Mouse (Mus musculus): ENCODE measurements around the gene Egr4. TPM values are rescaled to one million over a fixed set of nuclear protein-coding genes. Genes with fewer than 3 reads are reported as not detected.

Gene Egr4
- not detected in 2 replicates for polyA plus RNA-seq (2015; fragmentation: Nextera tagmentation; extraction: Ambion mirVana)

- Histone ChIP-seq H3K4me2 (replicated peaks) (peak within 1 kb of the TSS; percentile 65), H3K4me3 (replicated peaks) (peak within 1 kb of the TSS; percentile 43), H3K27ac (replicated peaks) (no peak within 1 kb of the TSS), H3K36me3 (no peaks in the 10 kb centered on the region), H3K27me3 (peaks cover 85% of the 10 kb centered on the region), H3K9ac (no peak within 1 kb of the TSS), H3K9me3 (replicated peaks) (no peaks in the 10 kb centered on the region), H3K4me1 (peaks cover 29% of the 10 kb centered on the region)
- WGBS: under 1% methylated on average over 36 of the region's 38 CpGs
- no peak for ATAC-seq (ENCODE audit: insufficient number of reproducible peaks, low FRiP score, low TSS enrichment, low read depth)
Measured at GRCm38 (mm10) chr6:85513531-85513910, at the start of gene Egr4. Egr4 (minus strand) TSS chr6:85513589.

GRCm38 (mm10) chr6:85562374-85562773 lies 49.0 kb upstream of the Egr4 start:
- ATAC-seq (ENCODE audit: insufficient number of reproducible peaks, low FRiP score, low TSS enrichment, low read depth): no peak
- no peak overlapping the region for H3K4me2 ChIP-seq (replicated peaks)
- H3K9ac ChIP-seq: no peak overlapping the region
- no peak overlapping the region for H3K27ac ChIP-seq (replicated peaks)
- no peaks in the 10 kb centered on the region for H3K4me1 ChIP-seq
- no peak overlapping the region for H3K4me3 ChIP-seq (replicated peaks)
- no peaks in the 10 kb centered on the region for H3K27me3 ChIP-seq
- no peaks in the 10 kb centered on the region for H3K36me3 ChIP-seq
- no peaks in the 10 kb centered on the region for H3K9me3 ChIP-seq (replicated peaks)
- WGBS: 27% methylated on average over 1 of the region's 1 CpGs

DNA sequence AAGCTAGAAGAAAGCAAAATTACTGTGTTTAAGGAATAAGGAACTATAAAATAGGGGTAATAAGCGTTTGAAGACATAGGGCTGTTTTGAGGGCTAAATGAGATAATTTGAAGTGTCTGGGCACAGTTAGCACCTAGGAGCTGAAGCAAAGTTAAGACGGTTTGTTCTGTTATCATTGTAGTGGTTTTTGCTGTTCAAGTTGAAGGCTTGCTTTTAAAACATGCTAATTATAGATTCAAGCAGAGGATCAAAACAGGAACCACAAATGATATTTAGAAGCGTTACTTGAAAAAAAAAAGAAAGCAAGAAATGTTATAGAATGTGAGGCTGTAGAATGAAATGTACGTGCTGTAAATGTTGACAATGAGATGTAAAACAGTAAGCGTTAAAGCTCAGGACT lies 34.3 kb upstream of the Egr4 start:
- no peaks in the 10 kb centered on the region for H3K36me3 ChIP-seq
- H3K27ac ChIP-seq (replicated peaks): no peak overlapping the region
- no peak overlapping the region for H3K9ac ChIP-seq
- 0 out of 2 replicates have a peak, but pooled peaks cover 10% of the 10 kb centered on the region for H3K4me1 ChIP-seq
- no peaks in the 10 kb centered on the region for H3K9me3 ChIP-seq (replicated peaks)
- WGBS: 78% methylated on average over 5 of the region's 5 CpGs
- ATAC-seq (ENCODE audit: insufficient number of reproducible peaks, low FRiP score, low TSS enrichment, low read depth): no peak
- H3K27me3 ChIP-seq: no peaks in the 10 kb centered on the region
- H3K4me3 ChIP-seq (replicated peaks): no peak overlapping the region
- no peak overlapping the region for H3K4me2 ChIP-seq (replicated peaks)

DNA sequence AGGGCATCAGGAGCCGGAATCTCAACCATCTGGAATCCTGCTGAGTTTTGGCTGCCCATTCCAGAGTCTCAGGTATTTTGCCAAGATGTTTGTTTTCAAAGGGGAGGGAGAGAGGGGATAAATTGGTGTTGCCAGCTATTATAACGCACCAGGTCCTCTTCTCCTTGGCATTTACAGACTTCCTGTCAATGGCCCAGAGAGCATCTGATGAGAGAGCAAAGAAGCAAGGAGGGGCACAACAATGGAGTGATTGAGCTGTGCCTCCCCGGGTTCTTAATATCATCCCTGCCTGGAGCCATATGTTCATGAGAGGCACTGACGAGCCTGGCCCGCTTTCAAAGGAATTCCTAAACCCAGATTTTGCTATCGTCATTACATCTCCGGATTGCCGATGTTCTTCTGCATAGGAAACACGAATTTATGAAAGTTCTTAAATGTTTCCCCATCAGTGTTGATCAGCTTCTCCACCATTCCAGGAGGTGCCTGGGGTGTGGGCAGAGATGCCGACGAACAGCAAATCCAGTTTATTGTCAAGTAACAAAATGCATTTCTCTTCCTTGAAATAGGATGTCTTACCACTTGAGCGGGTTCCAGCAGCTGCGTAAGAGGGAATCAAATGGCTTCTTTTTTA lies 31.0 kb upstream of the Egr4 start:
- Histone ChIP-seq H3K27me3 (no peaks in the 10 kb centered on the region), H3K36me3 (no peaks in the 10 kb centered on the region), H3K4me1 (0 out of 2 replicates have a peak, but pooled peaks cover 10% of the 10 kb centered on the region), H3K4me2 (replicated peaks) (peak overlapping the region; percentile 31), H3K4me3 (replicated peaks) (no peak overlapping the region), H3K9me3 (replicated peaks) (no peaks in the 10 kb centered on the region), H3K27ac (replicated peaks) (no peak overlapping the region), H3K9ac (no peak overlapping the region)
- 19% methylated on average over 13 of the region's 13 CpGs for WGBS
- no peak for ATAC-seq (ENCODE audit: insufficient number of reproducible peaks, low FRiP score, low TSS enrichment, low read depth)

- no peak overlapping the region for H3K4me2 ChIP-seq (replicated peaks)
- H3K36me3 ChIP-seq: no peaks in the 10 kb centered on the region
- ATAC-seq (ENCODE audit: insufficient number of reproducible peaks, low FRiP score, low TSS enrichment, low read depth): no peak
- no peak overlapping the region for H3K27ac ChIP-seq (replicated peaks)
- H3K4me1 ChIP-seq: 0 out of 2 replicates have a peak, but pooled peaks cover 10% of the 10 kb centered on the region
- no peak overlapping the region for H3K4me3 ChIP-seq (replicated peaks)
- H3K9ac ChIP-seq: no peak overlapping the region
- H3K9me3 ChIP-seq (replicated peaks): no peaks in the 10 kb centered on the region
- H3K27me3 ChIP-seq: no peaks in the 10 kb centered on the region
- 73% methylated on average over 10 of the region's 10 CpGs for WGBS
Measured at GRCm38 (mm10) chr6:85543351-85544175, 30.2 kb upstream of the Egr4 start.

GRCm38 (mm10) chr6:85522825-85523224 lies 9.4 kb upstream of the Egr4 start:
- no peak overlapping the region for H3K4me3 ChIP-seq (replicated peaks)
- no peak overlapping the region for H3K9ac ChIP-seq
- WGBS: 52% methylated on average over 2 of the region's 2 CpGs
- no peaks in the 10 kb centered on the region for H3K36me3 ChIP-seq
- H3K27ac ChIP-seq (replicated peaks): no peak overlapping the region
- peaks cover 7% of the 10 kb centered on the region for H3K27me3 ChIP-seq
- no peaks in the 10 kb centered on the region for H3K4me1 ChIP-seq
- H3K9me3 ChIP-seq (replicated peaks): no peaks in the 10 kb centered on the region
- no peak for ATAC-seq (ENCODE audit: insufficient number of reproducible peaks, low FRiP score, low TSS enrichment, low read depth)
- no peak overlapping the region for H3K4me2 ChIP-seq (replicated peaks)

DNA sequence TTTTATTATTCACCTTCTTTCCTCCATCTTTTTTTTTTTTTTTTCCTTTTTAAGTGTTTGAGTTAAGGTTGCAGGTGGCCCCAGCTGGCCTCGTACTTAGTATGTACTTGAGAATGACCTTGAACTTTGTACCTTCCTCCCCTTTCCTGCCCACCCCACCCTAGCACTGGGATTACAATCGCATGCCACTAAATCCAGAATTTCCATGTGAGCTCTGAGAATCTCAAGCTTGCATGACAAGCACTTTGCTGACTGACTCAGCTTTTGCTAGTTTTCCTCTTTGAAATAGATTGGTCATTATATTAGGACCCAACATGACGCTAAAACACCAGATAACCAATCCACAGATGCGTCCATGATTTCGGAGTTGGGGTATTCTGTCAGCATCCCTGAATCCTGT lies 8.6 kb upstream of the Egr4 start:
- 84% methylated on average over 5 of the region's 5 CpGs for WGBS
- H3K27me3 ChIP-seq: peaks cover 7% of the 10 kb centered on the region
- H3K9ac ChIP-seq: no peak overlapping the region
- H3K36me3 ChIP-seq: no peaks in the 10 kb centered on the region
- H3K4me2 ChIP-seq (replicated peaks): no peak overlapping the region
- H3K27ac ChIP-seq (replicated peaks): no peak overlapping the region
- H3K4me1 ChIP-seq: no peaks in the 10 kb centered on the region
- no peak for ATAC-seq (ENCODE audit: insufficient number of reproducible peaks, low FRiP score, low TSS enrichment, low read depth)
- H3K4me3 ChIP-seq (replicated peaks): no peak overlapping the region
- no peaks in the 10 kb centered on the region for H3K9me3 ChIP-seq (replicated peaks)

DNA sequence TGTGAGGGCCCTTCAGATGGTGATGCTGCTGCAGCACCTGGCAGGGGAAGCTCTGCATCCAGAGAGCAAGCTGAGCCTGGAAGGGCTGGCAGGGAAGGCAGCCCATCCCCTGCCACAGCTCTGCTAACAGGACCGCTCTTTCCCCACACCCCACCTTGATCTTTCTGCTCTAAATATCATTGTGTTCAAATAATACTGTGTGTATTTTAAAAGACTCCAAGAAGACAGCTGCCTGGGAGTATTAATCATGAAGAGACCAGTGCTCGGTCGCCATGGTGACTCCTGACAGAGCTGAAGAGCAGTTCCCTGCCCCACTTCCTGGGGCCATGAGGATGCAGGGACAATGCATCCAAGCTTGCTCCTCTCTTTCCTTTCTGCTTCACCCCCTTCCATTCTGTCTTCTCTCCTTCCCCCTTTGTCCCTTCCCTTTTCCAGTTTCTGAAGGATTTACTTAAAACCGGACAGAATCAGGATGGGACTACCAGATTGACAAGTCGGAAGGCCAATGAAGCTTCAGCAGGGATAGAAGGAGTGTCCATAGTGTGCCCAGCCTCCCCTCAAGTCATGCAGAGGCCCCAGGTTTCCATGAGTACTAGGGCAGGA lies 4.8 kb upstream of the Egr4 start:
- no peak overlapping the region for H3K9ac ChIP-seq
- no peaks in the 10 kb centered on the region for H3K36me3 ChIP-seq
- 63% methylated on average over 5 of the region's 5 CpGs for WGBS
- peaks cover 39% of the 10 kb centered on the region for H3K27me3 ChIP-seq
- no peak for ATAC-seq (ENCODE audit: insufficient number of reproducible peaks, low FRiP score, low TSS enrichment, low read depth)
- H3K4me1 ChIP-seq: peaks cover 7% of the 10 kb centered on the region
- no peak overlapping the region for H3K27ac ChIP-seq (replicated peaks)
- no peaks in the 10 kb centered on the region for H3K9me3 ChIP-seq (replicated peaks)
- no peak overlapping the region for H3K4me2 ChIP-seq (replicated peaks)
- H3K4me3 ChIP-seq (replicated peaks): no peak overlapping the region

GRCm38 (mm10) chr6:85515941-85516340 lies 2.6 kb upstream of the Egr4 start:
- peaks cover 29% of the 10 kb centered on the region for H3K4me1 ChIP-seq
- ATAC-seq (ENCODE audit: insufficient number of reproducible peaks, low FRiP score, low TSS enrichment, low read depth): no peak
- no peaks in the 10 kb centered on the region for H3K36me3 ChIP-seq
- no peak overlapping the region for H3K4me3 ChIP-seq (replicated peaks)
- H3K4me2 ChIP-seq (replicated peaks): no peak overlapping the region
- 69% methylated on average over 4 of the region's 4 CpGs for WGBS
- no peaks in the 10 kb centered on the region for H3K9me3 ChIP-seq (replicated peaks)
- no peak overlapping the region for H3K27ac ChIP-seq (replicated peaks)
- no peak overlapping the region for H3K9ac ChIP-seq
- peaks cover 62% of the 10 kb centered on the region for H3K27me3 ChIP-seq

- Histone ChIP-seq H3K9ac (no peak overlapping the region), H3K27ac (replicated peaks) (no peak overlapping the region), H3K4me3 (replicated peaks) (peak overlapping the region; percentile 43), H3K27me3 (peaks cover 84% of the 10 kb centered on the region), H3K9me3 (replicated peaks) (no peaks in the 10 kb centered on the region), H3K4me1 (peaks cover 29% of the 10 kb centered on the region), H3K4me2 (replicated peaks) (peak overlapping the region; percentile 65), H3K36me3 (no peaks in the 10 kb centered on the region)
- WGBS: under 1% methylated on average over 87 of the region's 90 CpGs
- ATAC-seq (ENCODE audit: insufficient number of reproducible peaks, low FRiP score, low TSS enrichment, low read depth): 0 out of 2 replicates have a peak, but pooled peaks have one; percentile 9
Measured at GRCm38 (mm10) chr6:85512577-85513530, 535 bp downstream of the Egr4 start.

Data from embryonic facial prominence, embryonic 15.5 days (tissue).